Mouse (Mus musculus) cortical plate, adult 2 months (tissue): Measurements from ENCODE around the gene Clpb. TPM values are rescaled to one million over a fixed set of nuclear protein-coding genes. Genes with fewer than 3 reads are reported as not detected.

ENCODE experiments used
- H3K27ac ChIP-seq: fragments of 200-500 bp; 2 replicates; pipeline ENCODE4 v1.5.1; 2012; ENCODE audit warnings: low read length, control low read depth, inconsistent platforms; ENCODE audit not compliant: insufficient read depth
- H3K4me1 ChIP-seq: fragments of 200-500 bp; 2 replicates; pipeline ENCODE4 v1.6.1; 2011; ENCODE audit warnings: low read length; ENCODE audit not compliant: control insufficient read depth, insufficient read depth
- H3K4me3 ChIP-seq: fragments of 200-500 bp; 2 replicates; pipeline ENCODE4 v1.5.1; 2011; ENCODE audit warnings: mild to moderate bottlenecking, low read length, control low read depth; ENCODE audit not compliant: insufficient read depth
- CTCF ChIP-seq: fragments of 200-500 bp; IDR thresholded peaks from 2 replicates; pipeline ENCODE4 v1.5.1; 2011; ENCODE audit warnings: mild to moderate bottlenecking, control low read depth, low read length; ENCODE audit not compliant: insufficient read depth; ENCODE audit errors: extremely low read depth
- POLR2A ChIP-seq: fragments of 200-500 bp; IDR thresholded peaks from 2 replicates; pipeline ENCODE4 v1.6.1; 2011; ENCODE audit warnings: mild to moderate bottlenecking, low read length, control low read depth; ENCODE audit not compliant: insufficient read depth; ENCODE audit errors: extremely low read depth
- polyA plus RNA-seq: library from polyadenylated mRNA; depleted of rRNA; stranded (reverse); fragments of >200 nt; gene quantifications from 2 replicates; pipeline ENCODE4 v1.2.3, GENCODE M21; 2012

The Clpb gene
- polyA plus RNA-seq, 1 experiment: 48.1 TPM

GRCm38 (mm10) chr7:101684671-101685070, 21.2 kb downstream of the Clpb start:
- TF ChIP-seq CTCF (no peak), POLR2A (no peak)
- Histone ChIP-seq H3K4me1 (no peaks in the 10 kb centered on the region), H3K4me3 (no peak overlapping the region), H3K27ac (no peak overlapping the region)

- H3K4me1 ChIP-seq: no peaks in the 10 kb centered on the region
- H3K4me3 ChIP-seq: no peak overlapping the region
- TF ChIP-seq CTCF: no peak
- no peak for TF ChIP-seq POLR2A
- H3K27ac ChIP-seq: no peak overlapping the region
Measured at GRCm38 (mm10) chr7:101687144-101687543, 23.7 kb downstream of the Clpb start.

- Histone ChIP-seq H3K4me3 (no peak overlapping the region), H3K27ac (no peak overlapping the region), H3K4me1 (no peaks in the 10 kb centered on the region)
- TF ChIP-seq CTCF (no peak), POLR2A (no peak)
Measured at GRCm38 (mm10) chr7:101690471-101690870, 27.0 kb downstream of the Clpb start.

GRCm38 (mm10) chr7:101691863-101692262, 28.4 kb downstream of the Clpb start:
- Histone ChIP-seq H3K27ac (no peak overlapping the region), H3K4me3 (no peak overlapping the region), H3K4me1 (no peaks in the 10 kb centered on the region)
- TF ChIP-seq POLR2A (no peak), CTCF (no peak)

- 0 out of 2 replicates have a peak, but pooled peaks cover 2% of the 10 kb centered on the region for H3K4me1 ChIP-seq
- H3K4me3 ChIP-seq: no peak overlapping the region
- no peak for TF ChIP-seq CTCF
- no peak for TF ChIP-seq POLR2A
- no peak overlapping the region for H3K27ac ChIP-seq
Measured at GRCm38 (mm10) chr7:101692446-101692845, 29.0 kb downstream of the Clpb start.

- H3K4me1 ChIP-seq: 0 out of 2 replicates have a peak, but pooled peaks cover 2% of the 10 kb centered on the region
- TF ChIP-seq CTCF: no peak
- TF ChIP-seq POLR2A: no peak
- H3K4me3 ChIP-seq: no peak overlapping the region
- no peak overlapping the region for H3K27ac ChIP-seq
Measured at GRCm38 (mm10) chr7:101695483-101695882, 32.0 kb downstream of the Clpb start.

- H3K4me1 ChIP-seq: 0 out of 2 replicates have a peak, but pooled peaks cover 2% of the 10 kb centered on the region
- H3K27ac ChIP-seq: no peak overlapping the region
- TF ChIP-seq POLR2A: no peak
- no peak for TF ChIP-seq CTCF
- no peak overlapping the region for H3K4me3 ChIP-seq
Measured at GRCm38 (mm10) chr7:101696931-101697723, 33.7 kb downstream of the Clpb start.

GRCm38 (mm10) chr7:101700296-101700695, 36.9 kb downstream of the Clpb start:
- H3K4me1 ChIP-seq: 0 out of 2 replicates have a peak, but pooled peaks cover 2% of the 10 kb centered on the region
- H3K27ac ChIP-seq: no peak overlapping the region
- no peak overlapping the region for H3K4me3 ChIP-seq
- no peak for TF ChIP-seq CTCF
- TF ChIP-seq POLR2A: no peak

GRCm38 (mm10) chr7:101702706-101703105, 39.3 kb downstream of the Clpb start:
- TF ChIP-seq CTCF: no peak
- no peak for TF ChIP-seq POLR2A
- H3K27ac ChIP-seq: no peak overlapping the region
- H3K4me1 ChIP-seq: no peaks in the 10 kb centered on the region
- no peak overlapping the region for H3K4me3 ChIP-seq

GRCm38 (mm10) chr7:101709586-101709985, 46.2 kb downstream of the Clpb start:
- Histone ChIP-seq H3K4me1 (no peaks in the 10 kb centered on the region), H3K4me3 (no peak overlapping the region), H3K27ac (no peak overlapping the region)
- TF ChIP-seq POLR2A (no peak), CTCF (no peak)
